14 mouse cellular contexts compared by ENCODE assay signal in the genomic region with DNA sequence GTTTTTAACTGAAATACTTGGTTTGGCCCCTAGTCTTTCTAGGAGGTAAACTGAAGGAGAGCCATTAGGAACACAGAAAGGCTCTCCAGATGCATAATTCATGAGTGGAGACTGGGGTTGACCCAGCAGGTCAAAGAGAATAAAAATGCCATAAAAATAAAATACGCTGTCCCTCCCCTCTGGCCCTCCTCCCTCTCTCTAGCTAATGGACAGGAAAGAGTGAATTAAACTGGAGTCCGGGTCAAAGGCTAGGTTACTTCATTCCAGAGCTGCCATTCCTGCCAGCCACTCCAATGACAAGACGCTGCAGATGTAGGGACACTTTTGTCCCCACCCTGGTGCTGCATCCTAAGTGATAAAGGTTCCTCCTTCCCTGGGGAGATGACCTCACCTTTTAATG.
A peak's percentile ranks its signal among the peaks of the same experiment; 100 is the strongest.
DNase-seq lines count a peak whose midpoint lies in the region; ATAC-seq and TF ChIP-seq lines count a peak whose summit lies in the region.
"Had no signal": no experiment of that assay in that cellular context is flagged by ENCODE, and none has a peak within 500 bp of the region (broad histone marks: within the 10 kb centered on the region; RNA-seq: fewer than 3 reads in every experiment).

No protein-coding gene starts in this region.

- DNase-seq in forebrain, embryonic 11.5 days (ENCODE audit: low spot score): no peak
- peak; percentile 22 to 59 for DNase-seq in kidney, adult 8-10 months
- peak; percentile 48 for DNase-seq in limb, embryonic 10.5 days (ENCODE audit: low spot score)
- DNase-seq in lung, adult 2 months: no peak
- no peak for DNase-seq in adrenal gland, postnatal 4 days (ENCODE audit: low spot score in 2 of 2)
- DNase-seq: cerebellum, adult 9-10 months; forebrain, postnatal 0 days; gastrocnemius, postnatal 36 days had no signal

- ATAC-seq in forebrain, embryonic 11.5 days (replicated peaks; ENCODE audit: low FRiP score): no peak
- ATAC-seq in forebrain, embryonic 13.5 days: no peak
- ATAC-seq in erythroblast, adult 5-6 weeks (replicated peaks; ENCODE audit: low FRiP score, poor library complexity, severe bottlenecking): no peak
- ATAC-seq: forebrain, postnatal 0 days; inflammation-experienced regulatory T-cells, adult 6 months; lung, postnatal 0 days had no signal

- peaks cover 13% of the 10 kb centered on the region for H3K4me1 ChIP-seq in forebrain, embryonic 11.5 days (replicated peaks; ENCODE audit: control insufficient read depth, insufficient read depth, low read length)
- peaks cover 13% of the 10 kb centered on the region for H3K4me1 ChIP-seq in forebrain, embryonic 13.5 days
- H3K4me1 ChIP-seq in E14TG2a.4 (replicated peaks; ENCODE audit: low read depth, low read length): peaks cover 32% of the 10 kb centered on the region
- peaks cover 47% of the 10 kb centered on the region for H3K4me1 ChIP-seq in limb, embryonic 10.5 days
- no peaks in the 10 kb centered on the region for H3K4me1 ChIP-seq in lung, adult 2 months (ENCODE audit: control insufficient read depth, insufficient read depth, low read length)

- no peak overlapping the region for H3K4me3 ChIP-seq in forebrain, embryonic 11.5 days (ENCODE audit: low read depth, low read length)
- no peak overlapping the region for H3K4me3 ChIP-seq in forebrain, embryonic 13.5 days
- peak overlapping the region; percentile 60; the same call in 1 of the 2 replicates for H3K4me3 ChIP-seq in E14TG2a.4 (replicated peaks; ENCODE audit: low read length)
- H3K4me3 ChIP-seq in limb, embryonic 10.5 days: no peak overlapping the region
- H3K4me3 ChIP-seq in lung, adult 2 months (replicated peaks; ENCODE audit: extremely low read depth, low read depth, low read length): no peak overlapping the region
- H3K4me3 ChIP-seq: embryonic facial prominence, embryonic 13.5 days had no signal

- H3K9ac ChIP-seq in forebrain, embryonic 11.5 days (ENCODE audit: low read length): no peak overlapping the region
- no peak overlapping the region for H3K9ac ChIP-seq in forebrain, embryonic 13.5 days
- H3K9ac ChIP-seq: embryonic facial prominence, embryonic 13.5 days; forebrain, postnatal 0 days had no signal

- H3K27ac ChIP-seq in forebrain, embryonic 11.5 days (ENCODE audit: low read depth, low read length): 0 out of 2 replicates have a peak overlapping the region, but pooled peaks have one; percentile 6
- H3K27ac ChIP-seq in forebrain, embryonic 13.5 days: no peak overlapping the region
- 0 out of 2 replicates have a peak overlapping the region, but pooled peaks have one; percentile 76 for H3K27ac ChIP-seq in limb, embryonic 10.5 days
- H3K27ac ChIP-seq: embryonic facial prominence, embryonic 13.5 days had no signal

- H3K36me3 ChIP-seq in forebrain, embryonic 11.5 days (ENCODE audit: control insufficient read depth, insufficient read depth, low read length): no peaks in the 10 kb centered on the region
- no peaks in the 10 kb centered on the region for H3K36me3 ChIP-seq in forebrain, embryonic 13.5 days (ENCODE audit: poor library complexity, severe bottlenecking)
- H3K36me3 ChIP-seq in E14TG2a.4 (ENCODE audit: insufficient read depth, low read length): no peaks in the 10 kb centered on the region
- no peaks in the 10 kb centered on the region for H3K36me3 ChIP-seq in limb, embryonic 10.5 days
- H3K36me3 ChIP-seq: embryonic facial prominence, embryonic 13.5 days had no signal

- 24% methylated on average over 3 of the region's 3 CpGs for WGBS in forebrain, embryonic 11.5 days
- WGBS in forebrain, embryonic 13.5 days: 21% methylated on average over 3 of the region's 3 CpGs
- WGBS in limb, embryonic 10.5 days: 5% methylated on average over 3 of the region's 3 CpGs
- WGBS in lung, adult 2 months: 39% methylated on average over 3 of the region's 3 CpGs

- H3K9me3 ChIP-seq in forebrain, embryonic 11.5 days (ENCODE audit: control insufficient read depth, low read length): no peaks in the 10 kb centered on the region
- H3K9me3 ChIP-seq in forebrain, embryonic 13.5 days (replicated peaks): no peaks in the 10 kb centered on the region
- H3K9me3 ChIP-seq in E14TG2a.4 (ENCODE audit: low read length): no peaks in the 10 kb centered on the region
- no peaks in the 10 kb centered on the region for H3K9me3 ChIP-seq in limb, embryonic 10.5 days (replicated peaks)
- H3K9me3 ChIP-seq: embryonic facial prominence, embryonic 13.5 days had no signal

- H3K4me2 ChIP-seq in forebrain, embryonic 11.5 days (ENCODE audit: low read depth, low read length, severe bottlenecking): no peak overlapping the region
- no peak overlapping the region for H3K4me2 ChIP-seq in forebrain, embryonic 13.5 days
- H3K4me2 ChIP-seq: embryonic facial prominence, embryonic 13.5 days had no signal

- TF ChIP-seq POLR2A in lung, adult 2 months (IDR thresholded peaks at IDR 0.05; ENCODE audit: borderline replicate concordance, extremely low read depth, low read depth, low read length): no peak

- no peaks in the 10 kb centered on the region for H3K27me3 ChIP-seq in forebrain, embryonic 11.5 days (ENCODE audit: control insufficient read depth, insufficient read depth, low read length)
- H3K27me3 ChIP-seq in forebrain, embryonic 13.5 days: no peaks in the 10 kb centered on the region
- H3K27me3 ChIP-seq in E14TG2a.4 (ENCODE audit: insufficient read depth, low read length): peaks cover 15% of the 10 kb centered on the region; the same call in 1 of the 2 replicates
- peaks cover 60% of the 10 kb centered on the region for H3K27me3 ChIP-seq in limb, embryonic 10.5 days (ENCODE audit: low read depth, poor library complexity, severe bottlenecking)

- no peak for TF ChIP-seq CTCF in E14TG2a.4 (conservative IDR thresholded peaks at IDR 0.05; ENCODE audit: low read length)
- TF ChIP-seq CTCF in lung, adult 2 months (IDR thresholded peaks at IDR 0.05; ENCODE audit: insufficient read depth, low read length): no peak

Comparison
In these comparisons a context has a peak if more than half of its experiments do, and no peak if none do; other contexts are left out.
1. DNase-seq: peak in kidney, adult 8-10 months (2 of 2) and limb, embryonic 10.5 days (single experiment); none in forebrain, embryonic 11.5 days (single experiment), lung, adult 2 months (single experiment) and adrenal gland, postnatal 4 days (0 of 2).